Mouse (Mus musculus) midbrain, embryonic 11.5 days (tissue): ENCODE data around the gene Cln5. TPM values are rescaled to one million over a fixed set of nuclear protein-coding genes. Genes with fewer than 3 reads are reported as not detected.

ENCODE experiments used
- ATAC-seq: fragments of 200-750 bp; cut with Nextera tagmentation; 2 replicates; pipeline ENCODE4 v1.8.0; 2017; ENCODE audit warnings: moderate TSS enrichment, moderate library complexity; ENCODE audit not compliant: low FRiP score
- DNase-seq: peaks from one replicate; pipeline ENCODE4 v3.0.0; 2015; ENCODE audit warnings: low spot score; ENCODE audit errors: missing footprints
- H3K27ac ChIP-seq: fragments of 300-500 bp; sonication (generic); 2 replicates; pipeline ENCODE4 v1.5.1; 2014; ENCODE audit warnings: low read depth, low read length
- H3K27me3 ChIP-seq: fragments of 300-500 bp; sonication (generic); 2 replicates; pipeline ENCODE4 v1.6.1; 2014; ENCODE audit warnings: mild to moderate bottlenecking, low read length, moderate library complexity, mixed read lengths; ENCODE audit not compliant: control insufficient read depth, insufficient read depth
- H3K36me3 ChIP-seq: fragments of 300-500 bp; sonication (generic); 2 replicates; pipeline ENCODE4 v1.6.1; 2014; ENCODE audit warnings: mild to moderate bottlenecking, low read length, moderate library complexity, mixed read lengths; ENCODE audit not compliant: control insufficient read depth, insufficient read depth
- H3K4me1 ChIP-seq: fragments of 300-500 bp; sonication (generic); 2 replicates; pipeline ENCODE4 v1.6.1; 2014; ENCODE audit warnings: low read length; ENCODE audit not compliant: control insufficient read depth, insufficient read depth
- H3K4me2 ChIP-seq: fragments of 300-500 bp; sonication (generic); 2 replicates; pipeline ENCODE4 v1.6.1; 2014; ENCODE audit warnings: mild to moderate bottlenecking, moderate library complexity
- H3K4me3 ChIP-seq: fragments of 300-500 bp; sonication (generic); 2 replicates; pipeline ENCODE4 v1.5.1; 2014; ENCODE audit warnings: low read depth, low read length
- H3K9ac ChIP-seq: fragments of 300-500 bp; sonication (generic); 2 replicates; pipeline ENCODE4 v1.6.1; 2014; ENCODE audit warnings: low read length
- H3K9me3 ChIP-seq: fragments of 300-500 bp; sonication (generic); 2 replicates; pipeline ENCODE4 v1.6.1; 2016; ENCODE audit warnings: low read length; ENCODE audit not compliant: control insufficient read depth
- WGBS: fragments of 180-500 bp; shearing (Covaris S2); extraction: QIAGEN DNeasy Blood & Tissue Kit; methylation state at CpG from one replicate; pipeline ENCODE4 v1.1.7; 2014; 5-methylcytosine and 5-hydroxymethylcytosine counted together
- polyA plus RNA-seq: library from polyadenylated mRNA; unstranded; fragments of >200 nt; fragmentation: Nextera tagmentation; extraction: Ambion mirVana; gene quantifications from 2 replicates; pipeline ENCODE4 v1.2.1, GENCODE M21; 2014

Gene Cln5
- polyA plus RNA-seq, 1 experiment from 2014 or later: 27.1 TPM

DNA sequence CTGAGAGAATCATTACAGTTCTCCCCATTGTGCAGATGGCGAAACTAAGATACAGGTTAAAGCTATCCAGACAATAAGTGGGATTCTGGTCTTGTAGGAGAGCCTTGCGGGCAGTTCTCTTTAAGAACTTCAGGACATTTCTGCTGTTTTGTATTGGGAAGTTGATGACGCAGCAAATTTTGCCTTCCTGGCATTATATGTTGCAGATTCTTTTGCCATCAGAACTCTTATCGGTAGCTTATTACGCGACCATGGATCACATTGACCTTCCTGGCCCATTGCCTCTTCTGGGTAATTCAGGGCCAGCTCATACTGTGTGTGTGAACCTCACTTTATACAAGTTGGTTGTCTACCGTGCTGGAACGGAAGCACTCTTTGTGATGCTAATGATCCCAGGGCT lies 3.8 kb downstream of the Cln5 start:
- H3K36me3 ChIP-seq: 0 out of 2 replicates have a peak, but pooled peaks cover 5% of the 10 kb centered on the region
- peak; percentile 59 for DNase-seq
- no peak overlapping the region for H3K9ac ChIP-seq
- H3K27ac ChIP-seq: no peak overlapping the region
- no peak overlapping the region for H3K4me2 ChIP-seq
- H3K27me3 ChIP-seq: no peaks in the 10 kb centered on the region
- H3K9me3 ChIP-seq: no peaks in the 10 kb centered on the region
- WGBS: 86% methylated on average over 8 of the region's 8 CpGs
- peaks cover 6% of the 10 kb centered on the region; the same call in 1 of the 2 replicates for H3K4me1 ChIP-seq
- no peak for ATAC-seq
- no peak overlapping the region for H3K4me3 ChIP-seq

GRCm38 (mm10) chr14:103075166-103075565 lies 5.2 kb downstream of the Cln5 start:
- 73% methylated on average over 7 of the region's 7 CpGs for WGBS
- Histone ChIP-seq H3K36me3 (peaks cover 5% of the 10 kb centered on the region; the same call in 1 of the 2 replicates), H3K9ac (no peak overlapping the region), H3K9me3 (no peaks in the 10 kb centered on the region), H3K27ac (no peak overlapping the region), H3K4me2 (no peak overlapping the region), H3K27me3 (no peaks in the 10 kb centered on the region), H3K4me3 (no peak overlapping the region), H3K4me1 (0 out of 2 replicates have a peak, but pooled peaks cover 4% of the 10 kb centered on the region)
- ATAC-seq (no peak), DNase-seq (peak; percentile 73)

DNA sequence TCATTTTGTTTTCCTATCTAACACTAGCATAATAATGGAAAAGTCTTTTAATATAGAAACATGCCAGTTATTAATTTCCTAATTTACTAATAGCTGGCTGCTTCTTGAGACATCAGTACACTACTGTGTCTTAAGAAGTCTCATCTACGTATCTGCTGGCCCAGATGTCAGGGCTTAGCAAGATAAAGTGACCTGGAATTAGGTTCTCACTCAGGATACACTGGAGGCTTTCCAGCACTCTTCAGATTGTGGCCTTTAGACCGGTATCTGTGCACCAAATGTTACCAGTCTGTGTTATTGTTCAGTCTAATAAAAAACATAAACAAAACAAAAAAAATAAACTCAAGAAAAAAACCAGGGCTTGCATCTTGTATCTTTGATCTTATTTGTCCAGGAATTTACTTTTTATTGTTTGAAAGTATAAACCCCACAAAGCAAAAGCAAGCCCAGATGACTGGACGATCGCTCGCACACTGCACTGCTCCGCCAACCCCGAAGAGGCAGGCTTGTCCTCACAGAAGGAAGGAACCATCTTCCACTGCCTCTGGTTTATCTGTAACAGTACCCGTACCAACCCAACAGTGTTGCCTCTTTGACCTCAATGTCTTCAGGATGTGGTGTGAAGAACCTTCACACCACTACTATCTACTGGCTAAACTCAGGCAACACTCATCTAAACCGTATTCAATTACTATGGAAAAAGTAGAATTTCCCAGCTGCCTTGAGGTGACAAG lies 7.4 kb downstream of the Cln5 start:
- Histone ChIP-seq H3K36me3 (peaks cover 5% of the 10 kb centered on the region; the same call in 1 of the 2 replicates), H3K4me2 (no peak overlapping the region), H3K27ac (no peak overlapping the region), H3K9ac (no peak overlapping the region), H3K9me3 (no peaks in the 10 kb centered on the region), H3K4me1 (no peaks in the 10 kb centered on the region), H3K27me3 (no peaks in the 10 kb centered on the region), H3K4me3 (no peak overlapping the region)
- WGBS: 89% methylated on average over 9 of the region's 9 CpGs
- ATAC-seq (no peak), DNase-seq (peak; percentile 69)

- Histone ChIP-seq H3K27me3 (no peaks in the 10 kb centered on the region), H3K4me2 (no peak overlapping the region), H3K4me3 (no peak overlapping the region), H3K36me3 (peaks cover 3% of the 10 kb centered on the region; the same call in 1 of the 2 replicates), H3K27ac (no peak overlapping the region), H3K9ac (no peak overlapping the region), H3K4me1 (no peaks in the 10 kb centered on the region), H3K9me3 (no peaks in the 10 kb centered on the region)
- 89% methylated on average over 16 of the region's 16 CpGs for WGBS
- DNase-seq: peak; percentile 76
- no peak for ATAC-seq
Observed at GRCm38 (mm10) chr14:103078006-103078912, 8.2 kb downstream of the Cln5 start.

GRCm38 (mm10) chr14:103079209-103079977 lies 9.4 kb downstream of the Cln5 start:
- Histone ChIP-seq H3K4me1 (no peaks in the 10 kb centered on the region), H3K9me3 (no peaks in the 10 kb centered on the region), H3K27me3 (no peaks in the 10 kb centered on the region), H3K4me2 (no peak overlapping the region), H3K9ac (no peak overlapping the region), H3K27ac (no peak overlapping the region), H3K4me3 (no peak overlapping the region), H3K36me3 (peaks cover 3% of the 10 kb centered on the region; the same call in 1 of the 2 replicates)
- 0 out of 2 replicates have a peak, but pooled peaks have one; percentile 57 for ATAC-seq
- WGBS: 88% methylated on average over 9 of the region's 9 CpGs
- DNase-seq: peak; percentile 26

GRCm38 (mm10) chr14:103085840-103086533 lies 16.0 kb downstream of the Cln5 start:
- no peak overlapping the region for H3K4me2 ChIP-seq
- no peaks in the 10 kb centered on the region for H3K9me3 ChIP-seq
- no peak for ATAC-seq
- no peaks in the 10 kb centered on the region for H3K27me3 ChIP-seq
- 84% methylated on average over 1 of the region's 1 CpGs for WGBS
- H3K9ac ChIP-seq: no peak overlapping the region
- DNase-seq: no peak
- H3K27ac ChIP-seq: no peak overlapping the region
- H3K4me3 ChIP-seq: no peak overlapping the region
- no peaks in the 10 kb centered on the region for H3K4me1 ChIP-seq
- H3K36me3 ChIP-seq: peaks cover 3% of the 10 kb centered on the region; the same call in 1 of the 2 replicates

- Histone ChIP-seq H3K9me3 (no peaks in the 10 kb centered on the region), H3K27me3 (no peaks in the 10 kb centered on the region), H3K4me2 (no peak overlapping the region), H3K4me3 (no peak overlapping the region), H3K27ac (no peak overlapping the region), H3K36me3 (peaks cover 3% of the 10 kb centered on the region; the same call in 1 of the 2 replicates), H3K4me1 (no peaks in the 10 kb centered on the region), H3K9ac (no peak overlapping the region)
- no peak for ATAC-seq
- no peak for DNase-seq
- 95% methylated on average over 4 of the region's 4 CpGs for WGBS
Observed at GRCm38 (mm10) chr14:103086671-103087324, 16.8 kb downstream of the Cln5 start.

DNA sequence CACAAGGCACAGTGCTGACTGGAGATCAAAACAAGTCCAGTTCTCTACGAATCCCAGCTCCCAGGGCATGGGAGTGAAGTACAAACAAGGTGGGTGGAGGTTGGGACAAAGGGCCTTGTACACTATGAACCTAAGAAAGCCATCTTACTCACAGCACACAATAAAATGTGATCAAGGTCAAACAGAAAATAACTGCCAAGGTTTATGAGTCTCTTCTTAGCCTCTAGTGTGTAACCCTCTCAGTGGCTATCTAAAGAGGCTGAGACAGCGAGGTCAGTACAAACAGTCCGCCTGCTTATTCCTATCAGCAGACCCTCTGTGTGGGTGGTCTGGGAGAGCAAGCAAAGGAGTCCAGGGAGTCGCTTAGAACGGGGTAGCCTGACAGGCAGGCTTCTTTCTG lies 17.8 kb downstream of the Cln5 start:
- Histone ChIP-seq H3K9me3 (no peaks in the 10 kb centered on the region), H3K4me3 (no peak overlapping the region), H3K27ac (no peak overlapping the region), H3K27me3 (no peaks in the 10 kb centered on the region), H3K36me3 (peaks cover 3% of the 10 kb centered on the region; the same call in 1 of the 2 replicates), H3K4me2 (no peak overlapping the region), H3K9ac (no peak overlapping the region), H3K4me1 (no peaks in the 10 kb centered on the region)
- DNase-seq: no peak
- ATAC-seq: no peak
- 86% methylated on average over 5 of the region's 5 CpGs for WGBS
